Mouse (Mus musculus) frontal cortex, adult (tissue): Measurements from ENCODE around the gene Erc1.

Source experiments
- ATAC-seq: cut with Nextera tagmentation; 2 replicates; pipeline ENCODE4 v1.9.2; 2017; ENCODE audit warnings: mild to moderate bottlenecking, moderate library complexity, mixed read lengths; ENCODE audit not compliant: low TSS enrichment

Gene Erc1

DNA sequence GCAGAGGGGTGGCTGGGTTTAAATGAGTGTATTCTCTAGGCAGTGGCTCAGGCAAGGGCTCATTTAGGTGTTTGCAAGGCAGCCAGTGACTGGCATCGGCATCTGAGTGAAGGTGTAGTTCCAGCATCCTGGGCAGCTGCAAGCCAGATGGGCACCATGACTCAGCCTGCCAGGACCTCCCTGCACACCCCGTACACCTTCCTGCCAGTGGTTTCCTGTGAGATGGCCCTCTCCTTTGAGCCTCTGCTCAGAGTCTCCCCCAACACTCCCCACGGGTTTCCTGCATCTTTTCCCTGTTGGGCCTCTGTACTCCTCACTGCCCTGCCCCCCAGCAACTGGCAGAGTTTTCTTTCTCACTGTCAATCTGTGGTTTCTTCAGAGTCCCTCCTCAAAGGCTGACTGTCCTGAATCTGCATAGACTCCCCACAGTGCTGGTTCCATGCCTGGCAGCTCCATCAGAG is 326.0 kb downstream of the Erc1 start:
- peak; percentile 60 for ATAC-seq

DNA sequence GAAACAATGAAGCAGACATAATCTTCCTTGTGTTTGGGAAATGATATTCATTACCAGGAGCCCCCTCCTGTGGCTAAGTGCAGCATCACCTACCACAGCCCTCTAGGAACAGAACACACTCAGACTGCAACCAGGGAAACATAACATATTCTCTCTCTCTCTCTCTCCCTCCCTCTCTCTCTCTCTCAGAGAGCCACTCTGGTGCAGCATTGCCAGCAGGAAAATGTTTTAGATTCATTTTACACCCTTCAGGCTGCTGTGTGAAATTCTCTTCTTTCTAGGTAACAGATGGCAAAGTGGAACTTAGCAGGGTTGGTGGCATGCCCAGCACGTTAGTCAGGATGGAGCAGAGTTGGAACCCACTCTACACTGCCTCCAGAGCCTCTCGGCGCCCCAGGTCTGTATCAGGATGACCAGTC is 326.5 kb downstream of the Erc1 start:
- peak; percentile 96 for ATAC-seq
